29 mouse cellular contexts compared by ENCODE assay signal in the genomic region with DNA sequence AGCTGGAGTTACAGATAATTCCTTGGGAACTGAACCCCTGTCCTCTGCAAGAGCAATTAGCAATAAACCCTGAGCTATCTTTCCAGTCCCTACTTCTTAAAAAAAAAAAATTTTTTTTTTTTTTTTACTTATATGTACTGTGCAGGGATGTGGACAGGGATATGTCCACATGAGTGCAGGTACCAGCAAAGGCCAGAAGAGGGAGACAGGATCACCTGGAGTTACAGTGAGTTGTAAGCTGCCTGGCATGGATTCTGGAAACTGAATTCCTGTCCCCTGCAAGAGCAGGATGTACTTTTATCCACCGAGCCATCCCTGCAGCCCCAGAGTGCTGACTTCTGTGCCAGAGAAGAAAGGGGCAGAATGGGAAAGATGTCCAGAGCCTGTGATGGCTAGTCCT. TPM values are rescaled to one million over a fixed set of nuclear protein-coding genes. Genes with fewer than 3 reads are reported as not detected.
DNase-seq lines count a peak whose midpoint lies in the region; ATAC-seq and TF ChIP-seq lines count a peak whose summit lies in the region.
"Had no signal": no experiment of that assay in that cellular context is flagged by ENCODE, and none has a peak within 500 bp of the region (broad histone marks: within the 10 kb centered on the region; RNA-seq: fewer than 3 reads in every experiment).

No protein-coding gene starts in this region.

- DNase-seq in heart, adult 2 months: no peak
- DNase-seq in heart, postnatal 4 days: no peak
- DNase-seq in kidney, postnatal 0 days (ENCODE audit: low spot score): no peak
- no peak for DNase-seq in kidney, postnatal 25 days
- DNase-seq in 3T3-L1 (ENCODE audit: low read depth, low spot score): peak; percentile 3
- peak; percentile 37 for DNase-seq in ES-E14 (ENCODE audit: low read depth, low spot score)
- DNase-seq in thymus, postnatal 10 days (ENCODE audit: low spot score in 2 of 2): no peak
- DNase-seq: adrenal gland, postnatal 10 days; B cell, adult 2 months; cerebellum, adult 18-20 months; cerebellum, postnatal 14 days; forebrain, postnatal 0 days; heart, postnatal 10 days; kidney, postnatal 14 days; layer of hippocampus, postnatal 36 days; thymus, adult 18-20 months had no signal

- no peaks in the 10 kb centered on the region for H3K4me1 ChIP-seq in heart, adult 2 months (ENCODE audit: control insufficient read depth, insufficient read depth, low read length)
- peaks cover 21% of the 10 kb centered on the region for H3K4me1 ChIP-seq in kidney, postnatal 0 days (replicated peaks; ENCODE audit: insufficient read depth, low read length)
- peaks cover 0 to 7% of the 10 kb centered on the region in 2 experiments; a peak in 1 of 4 replicates for H3K4me1 ChIP-seq in ES-E14 (ENCODE audit: control insufficient read depth in 2 of 2, insufficient read depth in 2 of 2, low read length in 2 of 2, poor library complexity in 1 of 2)

- TF ChIP-seq EP300 in heart, adult 2 months (IDR thresholded peaks at IDR 0.05; ENCODE audit: insufficient read depth, low read depth, low read length): no peak

- intact Hi-C loops in heart, adult 2 months (cut with DNase I): no loop called here

- no peak overlapping the region for H3K4me3 ChIP-seq in heart, adult 2 months
- no peak overlapping the region for H3K4me3 ChIP-seq in kidney, postnatal 0 days (replicated peaks; ENCODE audit: low read depth, low read length)
- H3K4me3 ChIP-seq in ES-E14 (ENCODE audit: insufficient read depth in 1 of 2, low read depth in 1 of 2, low read length in 2 of 2, poor library complexity in 1 of 2, severe bottlenecking in 1 of 2): no peak overlapping the region
- H3K4me3 ChIP-seq: embryonic facial prominence, embryonic 12.5 days; heart, embryonic 10.5 days; layer of hippocampus, adult 2 months; limb, embryonic 13.5 days had no signal

- no peak for TF ChIP-seq POLR2A in heart, adult 2 months (IDR thresholded peaks at IDR 0.05; ENCODE audit: insufficient read depth, low read depth, low read length)

- no peak overlapping the region for H3K27ac ChIP-seq in heart, adult 2 months
- peak overlapping the region; percentile 36; the same call in 1 of the 2 replicates for H3K27ac ChIP-seq in kidney, postnatal 0 days
- no peak overlapping the region for H3K27ac ChIP-seq in ES-E14 (ENCODE audit: insufficient read depth, low read depth, low read length, poor library complexity, severe bottlenecking)
- H3K27ac ChIP-seq: embryonic facial prominence, embryonic 12.5 days; heart, embryonic 10.5 days; layer of hippocampus, adult 2 months; limb, embryonic 13.5 days had no signal

- no peak for ATAC-seq in kidney, postnatal 0 days (replicated peaks; ENCODE audit: low FRiP score, low read depth)
- no peak for ATAC-seq in megakaryocyte, adult 5-6 weeks (ENCODE audit: poor library complexity, severe bottlenecking)
- ATAC-seq: activated CD4-positive, CD25-positive, alpha-beta regulatory T cell, adult 4 months; forebrain, postnatal 0 days; inflammation-experienced regulatory T-cells, adult 6 months; lung, postnatal 0 days; Patski had no signal

- no peaks in the 10 kb centered on the region for H3K27me3 ChIP-seq in heart, adult 2 months (ENCODE audit: control insufficient read depth, insufficient read depth, low read length)
- H3K27me3 ChIP-seq in kidney, postnatal 0 days (ENCODE audit: insufficient read depth, low read length): no peaks in the 10 kb centered on the region

- no peak overlapping the region for H3K4me2 ChIP-seq in kidney, postnatal 0 days (ENCODE audit: low read length)
- H3K4me2 ChIP-seq: embryonic facial prominence, embryonic 12.5 days; limb, embryonic 13.5 days; midbrain, embryonic 11.5 days had no signal

- H3K36me3 ChIP-seq in heart, adult 2 months (ENCODE audit: control insufficient read depth, insufficient read depth, low read length): no peaks in the 10 kb centered on the region
- H3K36me3 ChIP-seq in kidney, postnatal 0 days (ENCODE audit: insufficient read depth, low read length): no peaks in the 10 kb centered on the region
- no peaks in the 10 kb centered on the region for H3K36me3 ChIP-seq in ES-E14 (ENCODE audit: control insufficient read depth, insufficient read depth, low read length, poor library complexity, severe bottlenecking)
- H3K36me3 ChIP-seq: embryonic facial prominence, embryonic 12.5 days; heart, embryonic 10.5 days; limb, embryonic 13.5 days had no signal

- H3K9me3 ChIP-seq in kidney, postnatal 0 days (replicated peaks; ENCODE audit: low read length): no peaks in the 10 kb centered on the region
- H3K9me3 ChIP-seq in ES-E14 (ENCODE audit: control insufficient read depth, insufficient read depth, low read depth, low read length): no peaks in the 10 kb centered on the region
- H3K9me3 ChIP-seq: embryonic facial prominence, embryonic 12.5 days; heart, embryonic 10.5 days had no signal

- 82% methylated on average over 1 of the region's 1 CpGs for WGBS in heart, adult 2 months
- WGBS in kidney, postnatal 0 days: 93% methylated on average over 1 of the region's 1 CpGs

- no peak overlapping the region for H3K9ac ChIP-seq in heart, adult 2 months (ENCODE audit: low read depth, low read length)
- no peak overlapping the region for H3K9ac ChIP-seq in kidney, postnatal 0 days (ENCODE audit: low read depth, low read length)
- no peak overlapping the region for H3K9ac ChIP-seq in ES-E14 (ENCODE audit: insufficient read depth, low read depth, low read length, poor library complexity, severe bottlenecking)
- H3K9ac ChIP-seq: embryonic facial prominence, embryonic 12.5 days; forebrain, postnatal 0 days; limb, embryonic 13.5 days had no signal

- peak; percentile 37 for TF ChIP-seq CTCF in heart, adult 2 months (IDR thresholded peaks at IDR 0.05)
- peak; percentile 46 for TF ChIP-seq CTCF in kidney, postnatal 0 days (IDR thresholded peaks at IDR 0.05; ENCODE audit: low read depth)

- in situ Hi-C loops in ES-E14 (cut with MboI; ENCODE audit: low sequenced_read_pairs in 2 of 2, unreplicated experiment in 2 of 2): no loop called here

- H3K79me2 ChIP-seq in heart, adult 2 months (replicated peaks; ENCODE audit: control insufficient read depth, insufficient read depth, low read length): no peaks in the 10 kb centered on the region

TF ChIP-seq in ES-E14, 5 proteins besides CTCF, POLR2A, EP300 and RAD21:
- TF ChIP-seq MAFK (IDR thresholded peaks at IDR 0.05; ENCODE audit: insufficient read depth, low read depth, low read length): no peak
- TF ChIP-seq ZNF384 (IDR thresholded peaks at IDR 0.05; ENCODE audit: low read depth, low read length): peak; percentile 84

RNA-seq across cellular contexts. Expression of a gene that starts 58.4 kb away (rescaled TPM):
- total RNA-seq in heart, adult 2 months (2021): under 1 TPM; 0.09 to 0.10 TPM
- 0.12 and 0.31 TPM in 2 replicates for polyA plus RNA-seq in heart, adult 2 months (2012; rRNA removed)
- total RNA-seq in heart, postnatal 4 days (2021): under 1 TPM; 0.26 to 0.41 TPM
- 0.30 and 0.34 TPM in 2 replicates for polyA plus RNA-seq in kidney, postnatal 0 days (2015; fragmentation: Nextera tagmentation; extraction: Ambion mirVana)
- total RNA-seq in ES-E14 (2012; rRNA removed): 0.22 and 0.26 TPM in 2 replicates
- not detected in 2 replicates for total RNA-seq in megakaryocyte, adult 5-6 weeks (2015)
- 0.07 TPM in 1 of 2 replicates, not detected in the other for total RNA-seq in megakaryocyte, adult 5-6 weeks (2017)
- total RNA-seq: monocyte, adult 5-6 weeks; neutrophil, adult 5-6 weeks had no signal
- polyA plus RNA-seq: activated CD4-positive, CD25-positive, alpha-beta regulatory T cell, adult 4 months; inflammation-experienced regulatory T-cells, adult 6 months; liver, embryonic 16.5 days; Patski had no signal

Comparison
In these comparisons a context has a peak if more than half of its experiments do, and no peak if none do; other contexts are left out.
1. DNase-seq: peak in 3T3-L1 (single experiment) and ES-E14 (single experiment); none in heart, adult 2 months (0 of 2), heart, postnatal 4 days (single experiment), kidney, postnatal 0 days (single experiment), kidney, postnatal 25 days (0 of 2) and thymus, postnatal 10 days (0 of 2).